Mouse (Mus musculus) thymus, postnatal 36 days (tissue): ENCODE results near the gene Pnn.

Experiments used
- DNase-seq, 2 experiments: peaks; one replicate each; pipeline ENCODE4 v3.0.0; 2022; ENCODE audit warnings: mixed read lengths in 2 of 2

Gene Pnn

GRCm38 (mm10) chr12:59077883-59078282 lies 11.2 kb downstream of the Pnn start:
- DNase-seq = no peak

DNA sequence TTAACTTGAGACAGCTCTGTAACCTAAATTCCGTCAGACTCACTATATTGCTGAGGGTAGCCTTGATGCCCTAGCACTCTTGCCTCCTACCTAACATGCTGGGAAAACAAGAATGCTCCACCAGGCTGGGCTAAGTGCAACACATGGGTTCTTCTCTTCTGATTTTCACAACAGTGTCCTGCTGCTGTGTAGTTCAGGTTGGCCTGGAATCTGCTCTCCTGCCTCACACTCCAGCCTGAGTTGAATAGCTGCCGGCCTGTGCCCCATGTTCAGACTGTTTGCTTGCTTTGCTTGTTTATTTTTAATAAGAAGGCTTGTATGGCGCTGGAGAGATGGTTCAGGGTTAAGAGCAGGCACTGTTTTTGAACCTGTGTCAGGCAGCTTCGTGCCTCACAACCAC lies 13.8 kb downstream of the Pnn start:
- no peak for DNase-seq

GRCm38 (mm10) chr12:59084446-59084845 lies 17.8 kb downstream of the Pnn start:
- DNase-seq = no peak

GRCm38 (mm10) chr12:59086171-59086570 lies 19.5 kb downstream of the Pnn start:
- DNase-seq = no peak

DNA sequence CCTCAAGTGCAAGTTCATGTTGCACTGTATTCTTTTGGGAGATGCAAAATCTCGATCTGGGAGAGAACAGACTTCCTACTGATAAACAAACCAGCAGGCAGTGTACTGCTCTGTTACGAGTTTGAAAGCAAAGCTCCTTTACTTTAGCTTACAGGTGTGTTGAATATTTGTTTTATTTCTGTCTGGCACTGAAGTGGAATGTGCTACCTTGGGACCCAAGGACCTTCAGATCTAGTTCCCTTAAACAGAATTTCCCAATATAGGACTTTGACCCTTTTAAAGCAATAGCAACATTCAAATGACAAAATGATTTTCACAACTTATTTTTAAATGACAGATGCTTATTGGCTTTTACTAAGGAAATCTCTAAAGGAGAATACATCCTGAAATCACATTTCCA lies 26.9 kb downstream of the Pnn start:
- DNase-seq = no peak

- DNase-seq = no peak
These were observed 28.7 kb downstream of the Pnn start, which contains the start of gene Mia2 for GRCm38 (mm10) chr12:59095104-59096025. Gene Mia2, plus strand, starts transcription at chr12:59095799.

DNA sequence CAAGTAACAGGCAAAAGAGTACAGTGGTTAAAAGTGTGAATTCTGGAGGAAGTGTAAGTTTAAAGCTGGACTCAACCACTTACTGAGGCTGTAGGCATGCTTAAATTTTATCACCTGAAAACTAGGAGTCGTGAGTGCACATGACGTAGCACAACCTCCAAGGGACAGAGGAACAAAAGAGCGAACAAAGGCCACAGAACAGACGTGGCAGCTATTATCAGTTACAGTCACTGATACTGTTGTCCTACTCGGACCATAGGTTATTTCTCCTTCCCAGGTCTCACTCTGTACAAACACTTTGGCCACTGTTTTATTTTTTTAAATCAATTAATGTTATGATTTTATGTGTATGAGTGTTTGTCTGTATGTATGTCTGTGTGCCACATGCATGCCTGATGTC lies 38.1 kb downstream of the Pnn start:
- no peak for DNase-seq

- no peak for DNase-seq
These were observed 39.2 kb downstream of the Pnn start for GRCm38 (mm10) chr12:59105914-59106313.

- no peak for DNase-seq
These were observed 39.8 kb downstream of the Pnn start for GRCm38 (mm10) chr12:59106491-59106890.

DNA sequence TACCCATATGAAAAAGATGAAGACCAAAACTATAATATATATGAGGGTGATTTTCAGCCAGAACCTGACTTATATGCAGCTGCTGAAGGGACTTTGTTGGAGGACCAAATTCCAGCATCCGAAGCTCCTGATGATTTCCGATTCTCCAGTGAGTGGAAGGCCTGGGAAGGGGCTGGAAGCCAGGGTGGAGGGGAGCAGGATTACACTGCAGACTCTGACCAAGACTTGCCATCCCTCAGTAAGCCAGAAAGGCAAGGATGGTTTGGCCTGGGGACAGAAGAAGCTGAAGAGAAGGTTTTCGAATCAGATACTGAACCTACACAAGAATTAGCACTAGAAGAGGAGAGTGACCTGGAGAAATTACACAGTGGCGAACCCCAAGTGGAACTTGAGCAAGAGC lies 41.2 kb downstream of the Pnn start:
- no peak for DNase-seq

- DNase-seq = no peak
These were observed 50.5 kb downstream of the Pnn start for GRCm38 (mm10) chr12:59117184-59117583.
